Mouse (Mus musculus) thymus, postnatal 0 days (tissue): ENCODE results near the gene BC035947. TPM values are rescaled to one million over a fixed set of nuclear protein-coding genes. Genes with fewer than 3 reads are reported as not detected.
A peak's percentile ranks its signal among the peaks of the same experiment; 100 is the strongest.
"Not testable (repeated sequence)": the region's sequence is repeated elsewhere in the genome, so short reads cannot be mapped to it uniquely, and the experiment has no call there.

Source experiments
- DNase-seq: peaks from one replicate; pipeline ENCODE4 v3.0.0-alpha.2; 2015; ENCODE audit warnings: low spot score
- polyA plus RNA-seq: library from polyadenylated mRNA; unstranded; fragments of >200 nt; fragmentation: Nextera tagmentation; extraction: Ambion mirVana; gene quantifications from 2 replicates; pipeline ENCODE4 v1.2.1, GENCODE M21; 2015

Gene BC035947
- polyA plus RNA-seq: not detected in 2 replicates

DNA sequence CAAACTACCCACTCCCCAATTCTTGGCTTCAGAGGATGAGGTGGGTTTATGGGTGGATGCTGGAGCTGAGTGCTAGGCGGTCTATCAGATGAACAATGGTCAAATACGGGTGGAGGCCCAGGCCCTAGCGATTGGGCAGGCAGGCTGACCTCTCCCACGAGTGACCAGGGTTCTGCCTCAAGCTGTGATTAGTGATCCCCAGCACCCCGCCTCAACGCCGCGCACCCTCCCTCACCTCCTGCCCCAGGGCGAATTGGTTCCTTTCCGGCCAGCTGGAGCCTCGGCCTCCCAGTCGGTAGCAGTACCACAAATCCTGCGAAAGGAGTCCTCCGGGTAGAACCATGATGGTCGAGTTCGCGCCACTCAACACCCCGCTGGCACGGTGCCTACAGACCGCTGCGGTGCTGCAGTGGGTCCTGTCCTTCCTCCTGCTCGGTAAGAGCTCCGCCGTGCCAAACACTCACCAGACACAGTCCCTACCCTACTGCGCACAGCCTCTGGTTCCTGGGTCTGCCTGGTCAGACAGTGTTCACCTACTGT is at the start of gene BC035947:
Gene BC035947, minus strand, starts transcription at position 538 of the 540 bp plus-strand sequence.
- DNase-seq: no peak

DNA sequence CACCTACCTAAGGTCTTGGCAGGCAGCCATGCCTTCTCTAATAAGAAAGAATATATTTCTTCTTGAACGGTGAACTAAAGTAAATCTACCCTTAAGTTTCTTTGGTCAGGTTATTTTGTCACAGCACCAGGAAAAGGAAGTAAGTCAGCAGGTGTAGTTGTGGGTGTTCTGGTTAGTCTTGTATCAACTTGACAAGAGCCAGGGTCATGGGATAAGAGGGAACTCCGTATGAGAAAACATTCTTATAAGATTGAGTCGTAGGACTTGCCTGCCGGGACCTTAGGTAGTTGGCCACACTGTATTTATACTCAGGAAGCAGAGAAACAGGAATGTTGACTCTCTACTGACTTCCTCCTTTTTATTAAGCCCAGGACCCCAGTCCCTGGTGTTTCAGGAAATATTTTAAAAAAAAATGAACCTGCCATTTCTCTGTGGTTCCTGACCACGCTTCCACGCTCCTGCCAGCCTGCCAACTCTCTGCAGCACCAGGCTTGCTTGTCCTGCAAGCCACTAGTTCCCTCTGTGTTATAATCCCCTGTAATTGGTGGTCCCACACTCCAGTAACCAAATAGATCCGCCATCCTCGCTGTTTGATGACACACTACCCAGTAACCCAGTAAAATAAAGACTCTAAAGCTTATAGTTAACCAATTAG is 42.2 kb upstream of the BC035947 start:
- DNase-seq: no peak

DNA sequence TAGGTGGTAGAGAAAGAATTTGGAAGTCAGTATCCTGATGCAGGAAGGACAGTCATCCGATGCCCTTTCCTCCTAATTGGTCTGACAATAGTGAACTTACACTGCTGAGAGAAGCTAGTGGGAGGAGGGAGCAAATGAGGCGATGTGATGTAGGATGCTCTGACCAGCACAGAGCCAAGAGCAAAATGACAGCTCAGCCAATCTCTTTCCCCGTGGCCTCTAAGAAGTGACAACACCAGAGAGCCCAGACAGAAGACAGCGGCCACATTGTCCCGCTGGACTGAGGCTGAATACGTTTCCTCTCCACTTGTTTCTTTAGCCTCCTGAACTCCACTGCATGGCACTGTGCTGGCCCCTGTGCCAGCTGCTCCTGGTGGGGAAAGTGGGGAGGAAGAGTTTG is 37.0 kb upstream of the BC035947 start:
- no peak for DNase-seq

DNA sequence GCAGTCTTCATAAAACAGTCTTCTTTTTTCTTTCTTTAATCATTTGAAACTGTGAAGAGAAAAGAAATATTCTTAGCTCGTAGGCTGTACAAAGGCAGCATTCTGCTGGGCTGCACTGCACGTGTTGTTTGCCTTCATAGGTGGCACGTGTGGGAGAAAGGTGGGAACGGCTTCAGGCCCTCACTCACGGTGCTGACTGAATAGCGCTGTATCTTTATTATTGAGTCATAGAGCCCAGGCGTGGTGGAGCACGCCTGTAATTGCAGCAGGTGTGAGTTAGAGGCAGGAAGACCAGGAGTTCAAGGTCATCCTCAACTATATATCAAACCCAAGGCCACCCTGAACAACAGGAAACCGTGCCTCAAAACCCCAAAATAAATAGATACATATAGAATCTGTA is 34.3 kb upstream of the BC035947 start:
- no peak for DNase-seq

DNA sequence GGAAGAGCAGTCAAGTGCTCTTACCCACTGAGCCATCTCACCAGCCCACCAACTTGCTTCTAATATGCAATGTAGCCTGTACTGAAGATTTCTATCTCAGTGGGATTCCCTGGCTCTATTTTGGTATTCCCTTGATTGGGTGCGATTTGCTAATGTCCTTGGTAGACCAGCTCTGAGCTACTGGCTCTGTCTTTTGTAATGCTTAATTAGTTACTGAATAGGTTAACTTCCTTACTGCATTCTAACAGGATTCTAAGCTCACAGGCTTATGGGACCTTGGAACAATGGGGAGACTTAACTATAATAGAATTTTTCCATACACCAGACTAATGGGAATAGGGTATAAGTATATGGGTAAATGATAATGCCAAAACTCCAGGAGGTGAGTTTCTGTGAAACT is 31.7 kb upstream of the BC035947 start:
- DNase-seq: not testable (repeated sequence)

DNA sequence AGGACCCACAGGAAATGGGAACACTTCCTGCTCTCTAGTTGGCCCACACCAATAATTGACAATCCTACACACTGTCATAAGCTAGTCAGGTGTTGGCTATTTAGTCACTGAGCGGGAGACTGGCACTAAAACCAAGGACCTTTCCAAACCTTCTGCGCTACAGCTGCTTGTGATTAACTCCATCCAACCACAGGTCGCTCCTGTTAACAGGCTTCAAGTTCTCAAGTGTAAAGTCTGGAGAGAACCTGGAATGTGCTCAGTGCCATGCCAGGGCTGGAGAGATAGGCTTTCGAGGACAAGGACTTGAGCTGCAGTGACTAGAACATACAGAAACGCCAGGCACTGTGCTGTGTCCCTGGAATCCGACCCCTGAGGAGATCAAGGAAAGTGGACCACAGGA is 27.2 kb upstream of the BC035947 start:
- DNase-seq: peak; percentile 7

DNA sequence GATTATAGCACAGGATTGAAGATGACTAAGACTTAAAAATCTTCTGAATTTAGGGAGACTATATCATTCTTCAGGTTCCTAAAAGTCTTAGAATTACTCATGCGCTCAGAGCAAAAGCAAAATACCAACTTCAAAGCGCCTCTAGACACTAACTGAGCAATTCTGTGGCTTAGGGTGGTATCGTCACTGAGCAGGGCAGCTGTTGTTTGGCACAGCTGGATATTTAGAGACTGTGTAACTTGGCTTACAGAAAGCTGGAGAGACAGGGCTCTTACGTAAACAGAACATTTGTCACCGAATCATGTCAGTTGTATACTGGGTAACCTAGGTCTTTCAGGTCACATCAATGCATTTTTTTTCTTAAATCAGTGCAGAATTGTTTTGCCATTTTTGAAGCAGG is 26.4 kb upstream of the BC035947 start:
- DNase-seq: peak; percentile 90

DNA sequence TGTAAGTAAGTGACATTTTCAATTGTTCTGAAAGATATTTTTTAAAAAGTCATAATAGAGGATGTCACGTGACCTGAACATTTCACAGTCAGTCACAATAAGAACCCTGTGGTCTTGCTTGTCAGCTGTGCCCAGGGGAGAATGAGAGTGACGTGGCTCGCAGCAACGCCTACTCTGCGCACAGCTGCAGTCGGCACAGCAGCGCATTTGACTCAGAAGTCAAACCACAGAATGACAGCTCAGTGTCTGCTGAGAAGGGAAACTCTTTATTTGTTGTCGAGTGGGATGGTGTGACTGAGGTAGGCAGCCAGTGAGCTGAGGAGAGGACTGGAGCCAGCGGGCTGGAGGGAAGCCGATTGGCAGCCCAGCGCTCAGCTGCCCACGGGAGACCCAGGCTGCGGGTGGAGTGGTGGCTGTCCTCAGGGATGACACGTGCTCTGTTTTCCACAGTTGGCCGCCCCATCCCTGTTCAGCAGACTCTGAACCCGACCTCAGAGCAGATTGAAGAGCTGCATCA is 25.6 kb upstream of the BC035947 start:
- DNase-seq: peak; percentile 96

DNA sequence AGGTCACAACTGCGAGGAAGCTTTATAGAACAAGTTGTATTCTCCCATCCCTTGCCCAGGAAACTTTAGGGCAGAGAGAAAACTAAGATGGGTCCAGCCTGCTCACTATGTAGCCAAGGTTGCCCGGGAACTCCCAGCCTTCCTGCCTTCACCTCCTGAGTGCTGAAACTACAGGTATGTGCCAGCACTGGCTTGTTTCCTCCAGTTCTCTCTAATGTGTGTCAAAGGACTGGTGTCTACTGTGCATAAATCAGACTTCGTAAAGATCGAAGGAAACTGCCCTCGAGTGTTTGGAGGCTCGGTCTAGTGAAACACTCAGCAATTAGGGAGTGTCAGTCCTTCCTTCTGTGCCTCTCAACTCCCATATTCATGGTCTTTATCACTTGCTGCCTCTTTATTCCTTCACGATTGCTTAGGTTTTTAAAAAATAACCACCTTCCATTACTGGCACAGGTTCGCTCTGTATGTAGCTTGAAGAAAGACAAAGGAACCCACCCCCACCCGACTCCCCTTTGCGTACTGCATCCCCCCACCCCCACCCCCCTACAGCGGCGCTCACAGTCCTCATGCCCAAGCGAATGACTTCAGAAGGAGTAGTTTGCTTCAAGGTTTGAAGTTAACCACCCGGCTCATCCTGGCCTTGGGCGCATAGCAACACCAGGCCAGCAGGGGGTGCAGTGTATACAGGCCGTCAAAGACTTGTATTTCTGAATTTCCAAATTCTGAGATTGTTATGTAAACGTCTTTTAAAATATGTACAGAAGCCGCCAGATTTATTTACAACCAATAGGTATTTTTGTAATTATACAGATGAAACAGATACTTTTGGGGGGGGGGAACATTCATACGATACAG is 24.6 kb upstream of the BC035947 start:
- peak; percentile 85 for DNase-seq

DNA sequence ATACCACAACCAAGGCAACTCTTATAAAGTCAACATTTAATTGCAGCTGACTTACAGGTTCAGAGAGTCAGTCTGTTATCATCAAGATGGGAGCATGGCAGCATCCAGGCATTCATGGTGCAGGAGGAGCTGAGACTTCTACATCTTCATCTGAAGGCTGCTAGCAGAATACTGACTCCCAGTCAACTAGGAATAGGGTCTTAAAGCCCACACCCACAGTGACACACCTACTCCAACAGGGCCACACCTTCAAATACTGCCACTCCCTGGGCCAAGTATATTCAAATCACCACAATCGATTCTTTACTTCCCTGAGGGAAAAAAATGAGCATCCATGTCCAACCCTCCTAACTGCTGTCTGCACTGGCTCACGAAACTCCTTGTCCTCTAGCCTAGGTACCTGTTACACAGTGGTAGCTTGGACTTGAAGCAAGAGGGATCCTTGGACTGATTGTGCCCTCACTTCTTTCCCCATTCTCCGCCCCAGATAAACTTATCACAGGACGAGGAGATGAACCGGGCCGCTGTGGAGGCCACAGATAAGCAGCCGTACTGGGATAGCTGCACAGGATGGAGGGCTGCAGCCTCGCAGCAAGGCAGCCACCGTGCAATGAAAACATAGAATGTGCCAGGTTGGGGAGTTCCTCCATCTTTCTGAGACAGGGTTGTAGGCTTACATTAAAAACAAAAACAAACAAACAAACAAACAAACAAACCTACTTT is 22.6 kb upstream of the BC035947 start:
- DNase-seq: no peak

DNA sequence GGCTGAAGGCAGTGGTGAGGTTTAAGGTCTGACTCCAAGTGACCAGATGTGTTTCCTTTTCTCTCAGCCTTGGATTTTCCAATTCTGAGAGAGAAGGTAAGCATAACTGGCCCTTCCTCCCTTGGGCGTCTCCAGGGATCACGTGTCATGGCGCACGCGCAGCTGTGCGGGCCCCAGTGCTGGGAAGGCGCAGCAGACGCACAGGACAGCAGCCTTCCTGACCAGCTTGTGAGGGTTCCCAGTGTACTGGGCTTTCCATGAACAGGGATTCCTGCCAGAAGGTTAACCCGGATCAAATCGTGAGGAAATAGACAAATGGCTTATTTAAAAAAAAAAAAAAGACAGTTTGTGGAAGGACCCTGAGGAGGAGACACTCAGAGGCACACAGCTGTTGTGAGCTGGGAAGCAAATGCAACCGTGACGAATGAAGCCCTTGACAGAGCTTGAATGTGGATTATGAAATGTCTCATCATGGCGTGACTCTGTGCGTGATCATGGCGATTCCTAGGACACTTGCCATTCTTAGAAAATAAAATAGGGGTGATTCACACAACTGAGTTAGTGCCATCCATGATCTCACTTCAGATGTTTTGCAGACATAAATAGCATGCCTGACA is 20.3 kb upstream of the BC035947 start:
- DNase-seq: no peak

DNA sequence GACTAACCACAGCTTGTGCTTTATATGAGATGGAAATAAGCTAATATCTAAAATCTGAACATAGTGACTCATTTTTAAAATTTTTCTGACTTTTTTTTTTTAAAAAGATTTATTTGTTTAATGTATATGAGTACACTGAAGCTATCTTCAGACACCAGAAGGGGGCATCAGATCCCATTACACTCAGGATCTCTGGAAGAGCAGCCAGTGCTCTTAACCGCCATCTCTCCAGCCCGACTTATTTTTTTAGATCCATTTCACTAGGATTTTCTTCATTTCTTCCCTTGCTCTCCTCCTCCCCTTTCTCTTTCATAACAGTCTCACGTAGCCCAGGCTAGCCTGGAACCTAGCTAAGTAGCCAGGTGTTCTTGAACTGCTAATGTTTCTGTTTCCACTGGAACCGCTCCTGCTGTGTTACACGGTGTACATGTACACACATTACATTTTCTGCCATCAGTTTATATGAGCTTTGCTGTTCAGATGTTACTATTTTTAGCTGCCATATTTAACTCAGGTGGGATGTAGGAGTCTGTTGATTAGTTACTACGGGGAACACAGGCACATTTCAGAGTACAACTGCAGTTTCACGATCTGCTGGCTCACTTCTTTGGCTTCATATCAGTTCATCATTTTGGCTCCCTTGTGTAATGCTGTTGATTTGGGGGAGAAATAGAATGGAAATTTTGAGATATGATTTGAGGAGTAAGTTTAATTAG is 18.7 kb upstream of the BC035947 start:
- no peak for DNase-seq

DNA sequence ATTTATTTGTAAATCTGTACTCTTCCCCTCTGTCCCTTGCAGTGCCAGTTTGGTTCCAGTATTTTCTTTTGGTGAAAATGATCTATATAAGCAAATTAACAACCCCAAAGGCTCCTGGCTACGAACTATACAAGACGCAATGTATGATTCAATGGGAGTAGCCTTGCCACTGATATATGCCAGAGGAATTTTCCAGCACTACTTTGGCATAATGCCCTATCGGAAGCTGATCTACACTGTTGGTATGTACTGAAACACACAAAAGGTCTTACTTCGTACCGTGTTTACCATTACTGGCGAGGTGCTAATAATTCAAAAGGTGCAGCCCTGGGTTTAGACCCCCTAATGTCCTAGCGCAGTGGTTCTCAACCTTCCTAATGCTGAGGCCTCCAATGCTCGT is 17.1 kb upstream of the BC035947 start:
- no peak for DNase-seq

DNA sequence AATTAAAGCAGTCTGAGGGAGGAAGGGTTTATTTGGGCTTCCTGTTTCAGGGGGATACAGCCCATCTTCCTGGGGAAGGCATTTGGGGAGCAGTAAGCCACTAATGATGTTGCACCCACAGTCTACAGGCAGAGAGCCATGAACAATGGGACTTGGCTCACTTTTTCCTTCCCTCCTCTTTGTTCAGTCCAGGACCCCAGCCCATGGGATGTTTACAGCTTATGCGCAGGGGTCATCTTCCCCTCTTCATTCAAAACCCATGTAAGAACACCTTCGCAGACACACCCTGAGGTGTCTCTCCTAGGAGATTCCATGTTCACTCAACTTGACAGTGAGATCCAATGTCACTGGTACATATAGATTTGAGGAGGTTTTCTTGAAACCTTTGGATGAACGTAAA is 16.4 kb upstream of the BC035947 start:
- DNase-seq: no peak

DNA sequence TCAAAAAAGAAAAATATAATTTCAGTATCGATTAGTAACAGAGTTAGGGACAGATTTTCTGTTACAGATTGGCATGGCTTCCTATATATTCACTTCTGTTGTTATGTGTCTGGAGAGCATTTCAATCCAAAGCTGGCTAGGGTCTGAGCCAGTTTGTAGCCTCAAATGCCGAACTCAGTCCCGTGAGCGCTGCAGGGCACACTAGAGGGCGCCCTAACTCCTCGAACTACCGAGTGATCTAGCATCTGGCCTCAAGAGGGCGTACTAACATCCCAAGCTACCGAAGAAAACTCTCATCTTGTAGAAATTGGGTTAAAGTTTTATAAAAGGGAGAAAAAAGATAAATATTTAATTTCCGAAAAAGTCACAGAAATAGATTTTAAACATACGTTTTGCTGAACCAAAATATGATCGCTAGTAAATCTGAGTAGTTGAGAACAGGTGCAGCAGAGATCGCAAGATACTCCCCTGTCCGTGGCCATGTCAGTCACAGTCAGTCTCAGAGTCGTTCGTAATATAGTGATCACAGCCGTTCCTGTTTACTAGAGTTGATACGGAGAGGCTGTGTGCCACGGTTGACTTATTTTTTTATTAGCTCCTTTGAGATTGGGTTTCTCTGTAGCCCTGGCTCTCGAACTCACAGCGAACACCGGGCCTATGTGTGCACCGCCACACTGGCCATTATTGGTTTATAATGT is 13.4 kb upstream of the BC035947 start:
- DNase-seq: peak; percentile 82

DNA sequence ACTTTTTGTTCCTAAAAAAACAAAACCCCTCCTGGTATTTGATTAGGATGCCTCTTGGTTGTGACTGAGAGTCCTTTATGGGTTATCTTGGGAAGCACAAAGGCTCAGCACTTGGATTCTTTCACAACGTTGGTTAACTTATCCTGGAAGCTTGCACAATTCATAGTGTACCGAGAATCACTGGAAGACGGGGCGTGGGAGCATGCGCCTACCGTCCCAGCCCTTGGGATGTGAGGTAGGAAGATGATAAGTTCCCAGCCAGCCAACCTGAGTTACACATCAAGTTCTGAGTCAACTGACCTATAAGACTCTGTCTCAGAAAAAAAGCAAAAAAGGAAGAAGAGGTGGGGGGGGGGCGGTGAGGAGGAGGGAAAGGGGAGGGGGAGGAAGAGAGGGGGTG is 6.9 kb upstream of the BC035947 start:
- DNase-seq: no peak

DNA sequence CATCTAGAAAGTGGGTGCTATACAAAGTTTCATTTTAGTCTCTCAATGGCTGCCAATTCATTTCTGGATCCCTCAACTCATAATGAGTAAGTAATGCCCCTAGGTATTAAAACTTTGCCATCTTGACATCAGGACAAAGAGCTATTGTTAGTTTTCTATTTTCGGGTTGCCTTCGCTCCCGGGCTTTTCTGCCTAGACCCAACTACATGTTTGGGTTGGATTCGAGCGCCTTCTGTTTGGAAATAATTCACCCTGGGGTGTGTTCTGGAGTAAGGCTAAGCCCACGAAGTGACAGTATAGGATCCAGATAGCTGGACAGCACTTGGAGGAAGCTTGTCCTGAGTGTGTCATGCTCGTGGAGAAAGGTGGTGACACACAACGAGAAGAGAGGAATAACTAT is 798 bp upstream of the BC035947 start:
- no peak for DNase-seq

DNA sequence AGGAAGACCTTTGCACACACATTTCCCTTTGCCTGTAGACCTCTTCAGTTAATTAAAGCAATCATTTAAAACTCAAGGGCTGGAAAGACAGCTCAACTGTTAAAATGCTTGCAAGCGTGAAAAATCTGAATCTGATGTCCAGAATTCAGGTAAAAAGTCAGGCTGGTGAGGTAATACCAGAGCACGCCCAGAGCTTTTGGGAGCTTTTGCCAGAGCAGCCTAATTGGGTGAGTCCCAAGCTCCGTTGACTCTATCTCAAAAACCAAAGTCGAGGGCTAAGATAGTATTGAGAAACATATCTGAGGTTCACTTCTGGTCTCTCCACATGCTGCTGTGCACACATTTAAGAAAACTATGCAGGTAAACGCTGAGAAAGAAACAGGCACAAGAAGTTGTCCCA is 1.1 kb downstream of the BC035947 start, which contains the start of gene Mogat1:
Gene Mogat1, plus strand, starts transcription at position 130 of the 400 bp plus-strand sequence.
- no peak for DNase-seq

DNA sequence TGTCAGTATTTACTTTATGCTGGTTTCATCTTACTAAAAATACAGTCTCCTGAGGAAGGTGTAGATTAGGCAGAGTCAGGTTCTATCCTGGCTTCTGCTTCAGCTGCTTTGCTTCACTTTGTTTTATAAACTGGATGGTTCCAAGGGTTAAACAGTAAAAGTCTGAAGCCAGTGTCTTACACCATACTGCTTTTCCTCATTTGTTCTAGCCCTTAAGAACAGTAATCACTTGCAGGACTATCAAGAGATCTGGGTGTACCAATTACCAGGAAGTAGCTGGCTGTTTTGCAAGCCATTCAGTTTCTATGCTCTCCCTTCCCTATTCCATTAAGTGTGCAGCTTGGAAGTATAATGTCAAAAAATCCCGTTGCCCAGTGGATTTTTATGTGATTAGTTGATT is 4.8 kb downstream of the BC035947 start:
- DNase-seq: no peak

DNA sequence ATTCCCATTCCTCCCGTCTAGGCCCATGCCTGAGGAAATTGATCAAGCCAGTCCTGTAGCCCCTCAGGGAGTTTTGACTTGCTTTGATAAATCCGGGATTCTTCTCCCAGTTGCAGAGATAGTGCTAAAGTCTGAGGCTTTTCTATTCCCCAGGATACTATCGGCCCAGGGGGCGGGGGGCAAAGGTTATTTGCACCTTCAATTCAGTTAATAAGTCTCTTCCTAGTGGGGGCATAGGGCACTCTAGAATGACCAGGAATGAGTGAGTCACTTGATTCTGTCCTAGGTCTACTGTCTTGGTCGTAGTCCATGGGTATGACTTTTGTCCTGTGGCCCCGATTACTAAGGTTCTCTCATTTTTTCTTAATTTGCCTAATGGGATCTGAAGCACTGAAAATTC is 9.4 kb downstream of the BC035947 start:
- no peak for DNase-seq
